Mouse (Mus musculus) heart, postnatal 0 days (tissue): ENCODE data around the gene Mfng.

Experiments used
- CTCF ChIP-seq: IDR thresholded peaks from 2 replicates; pipeline ENCODE4 v1.5.1; 2016; ENCODE audit warnings: antibody characterized with exemption, control low read depth, low read depth
- EP300 ChIP-seq: IDR thresholded peaks from 2 replicates; pipeline ENCODE4 v1.6.1; 2016; ENCODE audit warnings: antibody characterized with exemption, low read depth

GRCm38 (mm10) chr15:78711935-78712334, 61.3 kb downstream of the Mfng start:
- TF ChIP-seq CTCF = no peak
- no peak for TF ChIP-seq EP300
